Mouse (Mus musculus) megakaryocyte progenitor cell, adult 5-6 weeks (primary cell): ENCODE data around the gene Gprc5b. TPM values are rescaled to one million over a fixed set of nuclear protein-coding genes. Genes with fewer than 3 reads are reported as not detected.
A peak's percentile ranks its signal among the peaks of the same experiment; 100 is the strongest.

ENCODE experiments used
- ATAC-seq: replicated peaks from 2 replicates; pipeline ENCODE4 v1.8.0; 2016; ENCODE audit warnings: mild to moderate bottlenecking, moderate TSS enrichment, inconsistent platforms; ENCODE audit not compliant: poor library complexity
- total RNA-seq, 2 experiments: library from RNA; stranded (forward) in 1 of 2; stranded (reverse) in 1 of 2; fragments of 157-497, 149-512 nt in 1 of 2; fragments of 200-1000 nt in 1 of 2; gene quantifications; 2 replicates each; pipeline versions ENCODE4 v1.2.3 to v1.2.4; 2015 to 2017

Gene Gprc5b
- total RNA-seq, 2 experiments from 2014 or later = 1.2 to 3.3 TPM

- ATAC-seq = no peak
Measured at GRCm38 (mm10) chr7:118954968-118955367, 40.0 kb downstream of the Gprc5b start.

GRCm38 (mm10) chr7:118953626-118954282 lies 41.3 kb downstream of the Gprc5b start:
- ATAC-seq = no peak

- ATAC-seq = no peak
Measured at GRCm38 (mm10) chr7:118949749-118950148, 45.3 kb downstream of the Gprc5b start.

GRCm38 (mm10) chr7:118948677-118949282 lies 46.2 kb downstream of the Gprc5b start:
- peak; percentile 52; the same call in 1 of the 2 replicates for ATAC-seq

GRCm38 (mm10) chr7:118947241-118947640 lies 47.8 kb downstream of the Gprc5b start:
- ATAC-seq = no peak

- ATAC-seq = no peak
Measured at GRCm38 (mm10) chr7:118944884-118945283, 50.1 kb downstream of the Gprc5b start.

GRCm38 (mm10) chr7:118943170-118943569 lies 51.8 kb downstream of the Gprc5b start:
- ATAC-seq = peak; percentile 18

GRCm38 (mm10) chr7:118942297-118942696 lies 52.7 kb downstream of the Gprc5b start:
- ATAC-seq = no peak

GRCm38 (mm10) chr7:118937469-118938387 lies 57.3 kb downstream of the Gprc5b start:
- ATAC-seq = peak; percentile 65

- no peak for ATAC-seq
Measured at GRCm38 (mm10) chr7:118936844-118937243, 58.2 kb downstream of the Gprc5b start.

- ATAC-seq = peak; percentile 82
Measured at GRCm38 (mm10) chr7:118935306-118935705, 59.7 kb downstream of the Gprc5b start.

- ATAC-seq = no peak
Measured at GRCm38 (mm10) chr7:118931502-118932395, 63.3 kb downstream of the Gprc5b start.

- peak; percentile 73 for ATAC-seq
Measured at GRCm38 (mm10) chr7:118929601-118930311, 65.3 kb downstream of the Gprc5b start.

- ATAC-seq = no peak
Measured at GRCm38 (mm10) chr7:118928916-118929315, 66.1 kb downstream of the Gprc5b start.

- no peak for ATAC-seq
Measured at GRCm38 (mm10) chr7:118928316-118928715, 66.7 kb downstream of the Gprc5b start.

- ATAC-seq = no peak
Measured at GRCm38 (mm10) chr7:118927279-118927678, 67.7 kb downstream of the Gprc5b start.

- ATAC-seq = no peak
Measured at GRCm38 (mm10) chr7:118926516-118927260, 68.3 kb downstream of the Gprc5b start.

- no peak for ATAC-seq
Measured at GRCm38 (mm10) chr7:118925547-118925946, 69.5 kb downstream of the Gprc5b start.
